Mouse (Mus musculus) hindbrain, embryonic 14.5 days (tissue): Measurements from ENCODE around the gene Aco1. TPM values are rescaled to one million over a fixed set of nuclear protein-coding genes. Genes with fewer than 3 reads are reported as not detected.
A peak's percentile ranks its signal among the peaks of the same experiment; 100 is the strongest.
"Not testable (repeated sequence)": the region's sequence is repeated elsewhere in the genome, so short reads cannot be mapped to it uniquely, and the experiment has no call there.

ENCODE experiments used
- ATAC-seq: fragments of 200-750 bp; cut with Nextera tagmentation; 2 replicates; pipeline ENCODE4 v1.8.0; 2017; ENCODE audit warnings: moderate number of reproducible peaks, mild to moderate bottlenecking, moderate TSS enrichment, moderate library complexity; ENCODE audit not compliant: low FRiP score
- DNase-seq: peaks from one replicate; pipeline ENCODE4 v3.0.0-alpha.2; 2015; ENCODE audit warnings: low spot score
- H3K27ac ChIP-seq: fragments of 300-500 bp; sonication (generic); 2 replicates; pipeline ENCODE4 v1.5.1; 2014; ENCODE audit warnings: mild to moderate bottlenecking, moderate library complexity
- H3K27me3 ChIP-seq: fragments of 300-500 bp; sonication (generic); 2 replicates; pipeline ENCODE4 v1.6.1; 2014; ENCODE audit warnings: mild to moderate bottlenecking, low read length, mixed read lengths; ENCODE audit not compliant: control insufficient read depth, insufficient read depth
- H3K36me3 ChIP-seq: fragments of 300-500 bp; sonication (generic); replicated peaks from 2 replicates; pipeline ENCODE4 v1.6.1; 2014; ENCODE audit not compliant: control insufficient read depth, insufficient read depth
- H3K4me1 ChIP-seq: fragments of 300-500 bp; sonication (generic); replicated peaks from 2 replicates; pipeline ENCODE4 v1.6.1; 2014; ENCODE audit warnings: antibody characterized with exemption, low read length, mixed read lengths; ENCODE audit not compliant: control insufficient read depth, insufficient read depth
- H3K4me2 ChIP-seq: fragments of 300-500 bp; sonication (generic); replicated peaks from 2 replicates; pipeline ENCODE4 v1.6.1; 2014; ENCODE audit warnings: mild to moderate bottlenecking, moderate library complexity
- H3K4me3 ChIP-seq: fragments of 300-500 bp; sonication (generic); replicated peaks from 2 replicates; pipeline ENCODE4 v1.5.1; 2014; ENCODE audit warnings: mild to moderate bottlenecking, low read length
- H3K9ac ChIP-seq: fragments of 300-500 bp; sonication (generic); 2 replicates; pipeline ENCODE4 v1.6.1; 2014
- H3K9me3 ChIP-seq: fragments of 300-500 bp; sonication (generic); 2 replicates; pipeline ENCODE4 v1.6.1; 2016; ENCODE audit warnings: low read length; ENCODE audit not compliant: control insufficient read depth
- WGBS: fragments of 180-500 bp; shearing (Covaris S2); extraction: QIAGEN DNeasy Blood & Tissue Kit; methylation state at CpG from one replicate; pipeline ENCODE4 v1.1.7; 2014; 5-methylcytosine and 5-hydroxymethylcytosine counted together
- polyA plus RNA-seq: library from polyadenylated mRNA; unstranded; fragments of >200 nt; fragmentation: Nextera tagmentation; extraction: Ambion mirVana; gene quantifications from 2 replicates; pipeline ENCODE4 v1.2.1, GENCODE M21; 2014

Gene Aco1
- 46.0 and 49.4 TPM in 2 replicates for polyA plus RNA-seq

DNA sequence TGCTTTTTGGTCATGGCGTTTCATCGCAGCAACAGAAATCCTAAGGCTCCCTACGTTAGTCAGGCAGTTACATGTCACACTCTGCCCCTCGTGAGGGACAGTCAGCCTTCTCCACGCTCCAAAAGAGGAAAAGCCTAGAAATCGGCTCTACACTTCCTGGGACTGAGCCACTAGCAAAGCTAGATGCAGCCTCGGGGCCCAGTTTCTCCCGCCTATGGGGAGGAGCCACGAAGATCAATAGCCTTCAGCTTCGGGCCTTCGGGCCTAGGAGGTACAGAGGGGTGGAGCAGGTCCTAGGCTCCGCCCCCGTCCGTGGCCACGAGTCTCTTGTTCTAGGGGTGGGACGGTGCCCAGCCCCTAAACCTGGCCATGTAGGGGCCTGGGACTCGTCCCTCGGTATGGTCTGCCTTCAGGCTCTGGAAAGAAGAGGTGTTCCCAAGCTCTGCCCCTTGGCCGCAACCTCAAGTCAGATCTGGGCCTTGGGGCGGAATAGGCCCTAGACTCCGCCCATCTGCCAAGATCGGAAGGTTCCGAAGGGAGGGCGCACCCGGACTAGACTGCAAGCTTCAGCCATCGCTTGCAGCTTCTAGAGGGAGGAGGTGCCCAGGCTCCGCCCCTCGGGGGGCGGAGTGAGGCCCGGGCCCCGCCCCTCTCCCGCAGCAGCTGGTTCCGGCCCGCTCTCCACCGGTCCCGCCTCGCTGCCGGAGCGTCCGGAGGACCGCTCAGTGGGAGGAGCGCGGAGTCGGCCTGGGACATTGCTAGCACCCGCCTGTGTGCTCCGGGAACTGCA, at the start of gene Aco1:
Gene Aco1 (plus strand): TSS at position 339 of the 790 bp plus-strand sequence.
- no peaks in the 10 kb centered on the region for H3K9me3 ChIP-seq
- peak; percentile 97 for ATAC-seq
- under 1% methylated on average over 46 of the region's 46 CpGs for WGBS
- no peaks in the 10 kb centered on the region for H3K27me3 ChIP-seq
- peak; percentile 92 for DNase-seq
- peak within 1 kb of the TSS; percentile 87 for H3K9ac ChIP-seq
- H3K4me2 ChIP-seq, result peak within 1 kb of the TSS; percentile 58
- H3K36me3 ChIP-seq, result no peaks in the 10 kb centered on the region
- H3K27ac ChIP-seq, result peak within 1 kb of the TSS; percentile 92
- peak within 1 kb of the TSS; percentile 72 for H3K4me3 ChIP-seq
- H3K4me1 ChIP-seq, result peaks cover 23% of the 10 kb centered on the region

- Histone ChIP-seq H3K4me1 (no peaks in the 10 kb centered on the region), H3K36me3 (no peaks in the 10 kb centered on the region), H3K4me3 (no peak overlapping the region), H3K27me3 (no peaks in the 10 kb centered on the region), H3K9me3 (no peaks in the 10 kb centered on the region), H3K27ac (no peak overlapping the region), H3K9ac (no peak overlapping the region), H3K4me2 (no peak overlapping the region)
- no peak for DNase-seq
- WGBS, result 84% methylated on average over 2 of the region's 2 CpGs
- no peak for ATAC-seq
Measured at GRCm38 (mm10) chr4:40094974-40095373, 47.9 kb upstream of the Aco1 start.

DNA sequence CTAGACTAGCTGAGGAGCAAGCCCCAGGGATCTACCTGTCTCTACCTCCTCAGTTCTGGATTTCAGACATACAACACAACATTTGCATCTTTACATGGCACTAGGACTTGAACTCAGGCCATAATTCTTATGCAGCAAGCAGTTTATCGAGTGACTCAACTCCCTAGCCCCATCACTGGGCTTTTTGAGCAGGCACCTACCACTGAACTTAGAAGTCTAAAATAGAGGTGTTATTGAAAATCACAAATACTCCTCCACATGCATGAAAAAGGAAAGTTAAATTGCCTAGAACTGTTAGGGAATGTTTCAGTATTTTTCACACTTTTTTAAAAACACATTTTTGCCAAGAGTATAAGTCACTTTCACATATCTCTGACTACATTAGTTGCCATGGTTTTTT, 39.9 kb upstream of the Aco1 start:
- ATAC-seq (no peak), DNase-seq (no peak)
- Histone ChIP-seq H3K36me3 (no peaks in the 10 kb centered on the region), H3K4me1 (no peaks in the 10 kb centered on the region), H3K9ac (no peak overlapping the region), H3K4me3 (no peak overlapping the region), H3K9me3 (no peaks in the 10 kb centered on the region), H3K27ac (no peak overlapping the region), H3K27me3 (no peaks in the 10 kb centered on the region), H3K4me2 (no peak overlapping the region)
- WGBS, result 94% methylated on average over 1 of the region's 1 CpGs

DNA sequence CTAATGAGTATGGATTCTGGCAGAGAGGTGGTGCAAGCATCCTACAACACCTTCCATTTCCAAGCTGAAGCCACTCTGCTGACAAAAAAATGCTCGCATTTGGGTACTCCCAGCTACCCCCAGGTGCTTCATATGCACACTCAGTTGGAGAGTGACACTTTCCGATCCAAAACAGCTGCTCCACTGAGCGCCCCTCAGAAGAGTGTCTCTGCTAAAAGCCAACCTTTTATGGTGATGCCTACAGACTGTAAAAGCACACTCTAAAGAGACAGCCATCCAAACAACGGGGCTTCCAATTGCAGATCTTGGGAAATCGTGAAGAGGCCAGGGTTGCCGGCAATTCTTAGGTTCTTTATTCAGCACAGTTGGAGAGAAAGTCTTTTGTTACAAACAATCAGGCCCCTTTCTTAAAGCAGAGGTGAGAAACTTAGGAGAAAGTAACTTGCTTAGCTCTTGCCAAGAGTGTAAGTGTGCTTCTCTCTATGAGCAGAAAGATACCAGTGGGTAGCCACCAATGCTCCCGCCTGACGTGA, 36.8 kb upstream of the Aco1 start:
- no peak for DNase-seq
- no peaks in the 10 kb centered on the region for H3K27me3 ChIP-seq
- WGBS, result 28% methylated on average over 8 of the region's 8 CpGs
- no peak overlapping the region for H3K4me3 ChIP-seq
- no peak overlapping the region for H3K27ac ChIP-seq
- H3K9ac ChIP-seq, result no peak overlapping the region
- no peaks in the 10 kb centered on the region for H3K9me3 ChIP-seq
- no peaks in the 10 kb centered on the region for H3K36me3 ChIP-seq
- no peaks in the 10 kb centered on the region for H3K4me1 ChIP-seq
- H3K4me2 ChIP-seq, result no peak overlapping the region
- ATAC-seq, result no peak

DNA sequence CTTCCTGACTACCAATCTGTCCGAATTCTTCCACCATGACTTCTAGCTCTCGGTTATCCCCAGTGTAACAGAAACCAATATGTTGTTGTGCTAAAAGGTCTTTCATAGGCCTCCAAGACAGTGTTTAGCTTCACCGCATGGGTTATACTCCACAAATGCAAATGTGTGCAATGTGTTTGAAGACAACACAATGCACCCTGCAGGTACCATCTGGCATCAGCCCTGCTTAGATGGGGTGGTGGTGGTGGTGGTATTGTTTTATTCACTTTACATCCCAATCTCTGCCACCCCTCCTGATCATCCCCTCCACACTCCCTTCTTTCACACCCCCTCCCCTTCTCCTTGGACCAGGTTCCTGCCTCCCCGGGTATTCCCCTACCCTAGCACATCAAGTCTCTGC, 34.9 kb upstream of the Aco1 start:
- Histone ChIP-seq H3K27me3 (no peaks in the 10 kb centered on the region), H3K4me2 (no peak overlapping the region), H3K4me1 (no peaks in the 10 kb centered on the region), H3K9me3 (no peaks in the 10 kb centered on the region), H3K36me3 (no peaks in the 10 kb centered on the region), H3K9ac (no peak overlapping the region), H3K4me3 (no peak overlapping the region), H3K27ac (no peak overlapping the region)
- 82% methylated on average over 4 of the region's 4 CpGs for WGBS
- no peak for DNase-seq
- ATAC-seq, result no peak

DNA sequence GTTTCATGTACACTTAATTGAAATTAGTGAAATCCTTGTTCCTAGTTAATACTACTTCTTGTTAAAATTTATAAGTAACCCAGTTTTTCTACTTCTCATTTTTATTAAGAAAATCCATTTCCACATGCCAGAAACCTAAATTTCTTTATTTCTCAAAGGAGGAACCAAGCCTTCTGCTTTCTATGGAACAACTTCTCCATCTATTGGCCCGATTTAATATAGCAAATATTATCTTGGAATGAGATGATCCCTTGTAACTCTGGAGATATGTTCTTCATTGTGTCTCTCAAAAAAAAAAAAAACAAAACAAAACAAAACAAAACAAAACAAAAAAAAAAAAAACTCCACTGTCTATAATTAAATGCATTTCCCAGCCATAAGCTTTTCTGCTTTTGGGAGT, 29.7 kb upstream of the Aco1 start:
- peak; percentile 64 for DNase-seq
- Histone ChIP-seq H3K9me3 (no peaks in the 10 kb centered on the region), H3K27me3 (no peaks in the 10 kb centered on the region), H3K27ac (no peak overlapping the region), H3K4me2 (no peak overlapping the region), H3K4me1 (no peaks in the 10 kb centered on the region), H3K4me3 (no peak overlapping the region), H3K9ac (no peak overlapping the region), H3K36me3 (no peaks in the 10 kb centered on the region)
- 85% methylated on average over 1 of the region's 1 CpGs for WGBS
- no peak for ATAC-seq

GRCm38 (mm10) chr4:40121221-40121620, 21.7 kb upstream of the Aco1 start:
- no peaks in the 10 kb centered on the region for H3K27me3 ChIP-seq
- H3K4me3 ChIP-seq, result no peak overlapping the region
- no peak overlapping the region for H3K4me2 ChIP-seq
- H3K4me1 ChIP-seq, result no peaks in the 10 kb centered on the region
- ATAC-seq, result no peak
- H3K27ac ChIP-seq, result no peak overlapping the region
- H3K36me3 ChIP-seq, result no peaks in the 10 kb centered on the region
- 72% methylated on average over 3 of the region's 3 CpGs for WGBS
- H3K9me3 ChIP-seq, result no peaks in the 10 kb centered on the region
- H3K9ac ChIP-seq, result no peak overlapping the region
- DNase-seq, result no peak

GRCm38 (mm10) chr4:40122291-40122690, 20.6 kb upstream of the Aco1 start:
- H3K4me2 ChIP-seq, H3K27me3 ChIP-seq, DNase-seq, H3K4me3 ChIP-seq, H3K9ac ChIP-seq, H3K27ac ChIP-seq, H3K4me1 ChIP-seq, H3K9me3 ChIP-seq, ATAC-seq, H3K36me3 ChIP-seq: not testable (repeated sequence)
- WGBS, result 100% methylated on average over 1 of the region's 1 CpGs

DNA sequence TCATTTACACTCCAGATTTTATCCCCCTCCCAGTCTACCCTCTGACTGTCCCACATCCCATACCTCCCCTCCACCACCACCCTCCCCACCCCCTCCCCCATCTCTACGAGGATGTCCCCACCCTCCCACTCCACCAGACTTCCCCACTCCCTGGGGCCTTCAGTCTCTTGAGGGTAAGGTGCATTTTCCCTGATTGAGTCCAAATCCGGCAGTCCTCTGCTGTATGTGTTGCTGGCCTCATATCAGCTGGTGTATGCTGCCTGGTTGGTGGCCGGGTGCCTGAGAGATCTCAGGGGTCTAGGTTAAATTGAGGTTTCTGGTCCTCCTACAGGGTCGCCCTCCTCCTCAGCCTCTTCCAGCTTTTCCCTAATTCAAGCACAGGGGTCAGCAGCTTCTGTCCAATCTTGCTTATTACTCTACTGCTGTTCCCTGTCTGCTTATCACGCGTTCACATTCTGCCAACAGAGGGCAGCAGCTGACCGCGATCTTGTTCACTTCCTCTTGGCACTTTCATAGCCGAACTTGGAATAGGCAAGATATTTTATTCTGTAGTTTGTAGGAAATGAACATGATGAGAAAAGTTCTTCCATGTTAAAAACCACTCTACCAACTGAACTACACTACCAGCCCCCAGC, 8.3 kb upstream of the Aco1 start:
- Histone ChIP-seq H3K9me3 (no peaks in the 10 kb centered on the region), H3K27me3 (no peaks in the 10 kb centered on the region), H3K4me2 (no peak overlapping the region), H3K36me3 (no peaks in the 10 kb centered on the region), H3K27ac (no peak overlapping the region), H3K9ac (no peak overlapping the region), H3K4me3 (no peak overlapping the region), H3K4me1 (no peaks in the 10 kb centered on the region)
- ATAC-seq (peak; percentile 53; the same call in 1 of the 2 replicates), DNase-seq (peak; percentile 91)
- 20% methylated on average over 9 of the region's 9 CpGs for WGBS
